Mouse (Mus musculus): ENCODE data around the gene Fbxw4. TPM values are rescaled to one million over a fixed set of nuclear protein-coding genes. Genes with fewer than 3 reads are reported as not detected.
"Not testable (repeated sequence)": the region's sequence is repeated elsewhere in the genome, so short reads cannot be mapped to it uniquely, and the experiment has no call there.

Fbxw4 gene
- polyA plus RNA-seq, 1 experiment from 2014 or later = 4.2 TPM

DNA sequence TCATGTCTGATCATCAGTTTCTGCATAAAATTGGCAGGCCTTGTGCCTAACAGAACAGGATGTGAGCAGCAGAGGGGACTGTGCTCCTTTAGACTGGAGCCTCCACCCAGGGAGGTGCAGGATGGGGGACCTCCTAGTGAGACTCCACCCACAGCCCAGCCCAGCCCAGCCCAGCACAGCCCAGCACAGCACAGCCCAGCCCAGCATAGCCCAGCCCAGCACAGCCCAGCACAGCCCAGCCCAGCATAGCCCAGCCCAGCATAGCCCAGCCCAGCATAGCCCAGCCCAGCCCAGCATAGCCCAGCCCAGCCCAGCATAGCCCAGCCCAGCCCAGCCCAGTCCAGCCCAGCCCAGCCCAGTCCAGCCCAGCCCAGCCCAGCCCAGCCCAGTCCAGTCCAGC is 111.9 kb downstream of the Fbxw4 start:
- H3K27me3 ChIP-seq = peaks cover 39% of the 10 kb centered on the region
- not testable (repeated sequence) for H3K9ac ChIP-seq; H3K4me3 ChIP-seq; H3K27ac ChIP-seq; H3K36me3 ChIP-seq; H3K9me3 ChIP-seq; ATAC-seq (ENCODE audit: insufficient number of reproducible peaks, low FRiP score, low TSS enrichment, low read depth); H3K4me2 ChIP-seq
- H3K4me1 ChIP-seq = peaks cover 11% of the 10 kb centered on the region

DNA sequence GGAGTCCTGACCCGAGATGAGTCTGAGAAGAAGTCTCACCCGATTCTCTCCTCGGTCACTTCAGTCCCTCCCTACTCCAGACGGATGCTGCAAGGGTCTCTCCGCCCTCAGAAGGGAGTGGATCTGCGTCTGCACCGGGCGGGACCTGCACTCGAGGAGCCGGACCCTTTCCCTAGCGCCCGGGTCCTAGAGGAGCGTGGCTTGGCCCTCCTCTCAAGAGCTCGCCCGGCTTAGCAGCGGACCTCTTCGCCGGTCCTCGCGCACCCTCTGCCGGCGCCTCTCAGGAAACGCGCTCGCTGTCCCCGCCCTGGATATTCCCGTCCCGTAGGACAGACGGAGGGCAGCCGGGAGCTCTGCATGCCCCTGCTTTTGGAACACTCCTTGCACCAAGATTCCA is 115.2 kb downstream of the Fbxw4 start:
- H3K36me3 ChIP-seq = no peaks in the 10 kb centered on the region
- under 1% methylated on average over 30 of the region's 30 CpGs for WGBS
- no peak overlapping the region for H3K27ac ChIP-seq
- H3K9me3 ChIP-seq = no peaks in the 10 kb centered on the region
- H3K9ac ChIP-seq = 0 out of 2 replicates have a peak overlapping the region, but pooled peaks have one; percentile 7
- peaks cover 25% of the 10 kb centered on the region for H3K4me1 ChIP-seq
- H3K4me2 ChIP-seq = peak overlapping the region; percentile 88
- peak; percentile 45 for ATAC-seq (ENCODE audit: insufficient number of reproducible peaks, low FRiP score, low TSS enrichment, low read depth)
- peaks cover 71% of the 10 kb centered on the region for H3K27me3 ChIP-seq
- H3K4me3 ChIP-seq = peak overlapping the region; percentile 39

DNA sequence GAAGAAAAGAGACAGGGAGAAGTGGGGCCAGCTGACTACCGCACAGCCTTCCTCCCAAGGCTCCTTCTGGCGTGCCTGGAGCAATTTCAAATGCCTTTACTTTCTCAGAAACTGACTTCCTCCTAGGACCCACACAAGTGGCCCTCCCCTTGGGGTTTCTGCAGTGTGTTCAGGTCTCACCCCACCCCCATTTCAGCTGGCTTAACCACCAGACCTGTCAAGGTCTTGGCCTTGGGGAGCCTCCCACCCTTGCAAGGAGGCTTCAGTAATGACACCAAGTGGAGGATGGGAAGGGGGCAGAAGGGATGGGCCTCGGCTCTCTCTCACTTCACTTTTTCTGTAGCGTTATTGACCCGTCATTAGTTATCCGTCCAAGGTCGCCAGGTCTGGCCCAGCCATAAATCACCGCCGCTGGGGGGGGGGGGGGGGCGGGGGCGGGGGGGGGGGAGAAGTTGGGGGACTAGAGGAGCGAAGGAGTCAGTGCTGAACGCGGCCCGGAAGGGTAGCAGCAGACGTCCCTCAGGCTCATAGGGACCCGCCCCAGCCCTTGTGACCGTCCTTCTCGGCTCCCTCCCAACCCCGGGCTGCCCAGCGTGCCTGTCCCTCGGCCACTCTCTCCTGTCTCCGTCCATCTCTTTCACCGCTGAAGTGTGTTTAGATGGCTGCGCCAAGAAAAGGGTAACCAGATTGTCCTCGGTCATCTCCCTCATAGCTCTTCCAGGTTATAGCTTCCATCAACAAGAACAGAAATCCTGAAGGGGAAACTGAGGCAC is 115.8 kb downstream of the Fbxw4 start:
- Histone ChIP-seq H3K4me2 (peak overlapping the region; percentile 88), H3K27ac (no peak overlapping the region), H3K4me1 (peaks cover 25% of the 10 kb centered on the region), H3K27me3 (peaks cover 70% of the 10 kb centered on the region), H3K9ac (0 out of 2 replicates have a peak overlapping the region, but pooled peaks have one; percentile 7), H3K4me3 (peak overlapping the region; percentile 39), H3K9me3 (no peaks in the 10 kb centered on the region), H3K36me3 (no peaks in the 10 kb centered on the region)
- ATAC-seq (ENCODE audit: insufficient number of reproducible peaks, low FRiP score, low TSS enrichment, low read depth) = peak; percentile 10; the same call in 1 of the 2 replicates
- WGBS = 2% methylated on average over 20 of the region's 26 CpGs

DNA sequence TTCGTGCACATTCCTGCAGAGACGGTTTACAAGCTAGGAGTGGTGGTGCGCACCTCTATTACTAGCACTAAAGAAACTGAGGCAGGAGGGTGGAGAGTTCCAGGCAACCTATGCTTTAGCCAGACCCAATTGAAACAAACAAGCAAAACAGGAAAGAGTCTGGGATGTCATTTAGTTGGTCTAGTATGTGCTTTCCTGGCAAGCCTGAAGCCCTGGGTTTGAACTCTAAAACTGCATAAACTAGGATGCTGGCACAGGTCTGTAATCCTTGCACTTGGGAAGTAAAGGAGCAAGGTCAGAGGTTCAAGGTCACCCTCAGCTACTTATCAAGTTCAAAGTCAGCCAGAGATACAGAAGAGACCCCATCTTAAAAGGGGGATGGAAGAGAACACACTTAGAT is 118.1 kb downstream of the Fbxw4 start:
- H3K9ac ChIP-seq = no peak overlapping the region
- H3K4me2 ChIP-seq = peak overlapping the region; percentile 86
- no peak overlapping the region for H3K27ac ChIP-seq
- H3K9me3 ChIP-seq = no peaks in the 10 kb centered on the region
- 18% methylated on average over 3 of the region's 3 CpGs for WGBS
- no peak for ATAC-seq (ENCODE audit: insufficient number of reproducible peaks, low FRiP score, low TSS enrichment, low read depth)
- peaks cover 25% of the 10 kb centered on the region for H3K4me1 ChIP-seq
- H3K27me3 ChIP-seq = peaks cover 64% of the 10 kb centered on the region
- H3K36me3 ChIP-seq = no peaks in the 10 kb centered on the region
- peak overlapping the region; percentile 41 for H3K4me3 ChIP-seq

DNA sequence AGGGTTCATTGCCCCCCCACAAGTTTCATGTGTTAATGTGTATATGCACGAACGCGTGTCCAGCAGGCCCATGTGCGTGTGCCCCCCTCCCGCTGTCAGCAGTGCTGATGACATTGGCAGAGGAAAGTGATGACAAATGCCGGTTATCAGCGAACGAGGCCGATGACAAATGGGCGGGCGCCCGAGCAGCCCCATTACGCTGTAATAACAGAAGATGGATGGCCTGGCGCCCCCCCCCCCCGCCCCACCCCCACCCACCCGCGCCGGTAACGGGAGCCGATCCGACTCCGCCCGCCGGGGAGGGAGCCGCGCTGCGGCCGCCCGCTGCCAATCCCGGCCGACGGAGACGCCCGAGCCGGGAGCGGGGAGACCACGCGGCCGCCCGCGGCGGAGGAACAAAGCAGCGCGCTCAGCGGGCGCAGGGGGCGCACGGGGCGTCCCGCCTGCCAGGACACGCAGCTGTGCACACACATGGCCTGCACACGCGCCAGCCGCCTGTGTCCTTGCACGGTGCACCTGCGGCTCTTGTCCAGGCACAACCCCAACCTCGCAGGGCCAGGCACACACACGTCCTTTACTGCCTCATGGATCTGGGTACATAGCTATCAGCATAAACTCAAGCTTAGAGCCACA is 118.6 kb downstream of the Fbxw4 start:
- Histone ChIP-seq H3K9ac (0 out of 2 replicates have a peak overlapping the region, but pooled peaks have one; percentile 7), H3K9me3 (no peaks in the 10 kb centered on the region), H3K4me1 (peaks cover 25% of the 10 kb centered on the region), H3K36me3 (no peaks in the 10 kb centered on the region), H3K27me3 (peaks cover 61% of the 10 kb centered on the region), H3K4me2 (peak overlapping the region; percentile 86), H3K27ac (no peak overlapping the region), H3K4me3 (peak overlapping the region; percentile 41)
- WGBS = under 1% methylated on average over 54 of the region's 58 CpGs
- 0 out of 2 replicates have a peak, but pooled peaks have one; percentile 22 for ATAC-seq (ENCODE audit: insufficient number of reproducible peaks, low FRiP score, low TSS enrichment, low read depth)

GRCm38 (mm10) chr19:45540657-45541408 is 119.3 kb downstream of the Fbxw4 start:
- Histone ChIP-seq H3K4me1 (peaks cover 25% of the 10 kb centered on the region), H3K27me3 (peaks cover 55% of the 10 kb centered on the region), H3K36me3 (no peaks in the 10 kb centered on the region), H3K4me2 (peak overlapping the region; percentile 86), H3K4me3 (peak overlapping the region; percentile 41), H3K27ac (no peak overlapping the region), H3K9me3 (no peaks in the 10 kb centered on the region), H3K9ac (0 out of 2 replicates have a peak overlapping the region, but pooled peaks have one; percentile 7)
- 30% methylated on average over 8 of the region's 8 CpGs for WGBS
- no peak for ATAC-seq (ENCODE audit: insufficient number of reproducible peaks, low FRiP score, low TSS enrichment, low read depth)

DNA sequence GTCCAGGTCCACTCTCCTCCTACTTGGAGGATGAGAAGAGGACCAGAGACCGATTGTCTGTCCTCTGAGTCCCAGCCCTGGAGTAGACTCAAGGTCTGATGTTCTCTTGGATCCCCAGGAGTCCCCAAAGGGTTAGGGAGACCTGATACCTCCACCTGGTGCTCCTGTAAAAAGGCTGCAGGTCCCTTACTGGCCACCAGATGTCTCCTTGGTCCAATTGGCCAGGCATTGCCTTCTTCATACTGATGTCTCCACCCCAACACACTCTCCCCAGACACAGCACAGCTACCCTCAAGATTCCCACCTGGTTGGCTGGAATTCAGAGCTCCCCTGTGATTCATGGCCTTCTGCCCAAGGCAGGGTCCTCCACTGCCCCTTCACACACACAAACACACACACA is 122.6 kb downstream of the Fbxw4 start:
- Histone ChIP-seq H3K4me3 (no peak overlapping the region), H3K4me1 (peaks cover 14% of the 10 kb centered on the region), H3K9ac (no peak overlapping the region), H3K36me3 (no peaks in the 10 kb centered on the region), H3K27me3 (peaks cover 33% of the 10 kb centered on the region), H3K4me2 (no peak overlapping the region), H3K27ac (no peak overlapping the region), H3K9me3 (no peaks in the 10 kb centered on the region)
- ATAC-seq (ENCODE audit: insufficient number of reproducible peaks, low FRiP score, low TSS enrichment, low read depth) = no peak
- 55% methylated on average over 1 of the region's 1 CpGs for WGBS

- no peak for ATAC-seq (ENCODE audit: insufficient number of reproducible peaks, low FRiP score, low TSS enrichment, low read depth)
- Histone ChIP-seq H3K4me3 (no peak overlapping the region), H3K27me3 (peaks cover 17% of the 10 kb centered on the region), H3K27ac (no peak overlapping the region), H3K36me3 (0 out of 2 replicates have a peak, but pooled peaks cover under 1% of the 10 kb centered on the region), H3K9me3 (no peaks in the 10 kb centered on the region), H3K9ac (no peak overlapping the region), H3K4me2 (no peak overlapping the region), H3K4me1 (peaks cover 2% of the 10 kb centered on the region)
- 39% methylated on average over 6 of the region's 6 CpGs for WGBS
Measured at GRCm38 (mm10) chr19:45535929-45536328, 124.2 kb downstream of the Fbxw4 start.

- Histone ChIP-seq H3K27me3 (peaks cover 11% of the 10 kb centered on the region), H3K4me3 (no peak overlapping the region), H3K9me3 (no peaks in the 10 kb centered on the region), H3K9ac (no peak overlapping the region), H3K36me3 (peaks cover 7% of the 10 kb centered on the region), H3K4me1 (no peaks in the 10 kb centered on the region; the same call in 1 of the 2 replicates), H3K4me2 (no peak overlapping the region), H3K27ac (no peak overlapping the region)
- no peak for ATAC-seq (ENCODE audit: insufficient number of reproducible peaks, low FRiP score, low TSS enrichment, low read depth)
- WGBS = 37% methylated on average over 8 of the region's 8 CpGs
Measured at GRCm38 (mm10) chr19:45535214-45535735, 124.8 kb downstream of the Fbxw4 start.

GRCm38 (mm10) chr19:45533617-45534016 is 126.5 kb downstream of the Fbxw4 start:
- ATAC-seq (ENCODE audit: insufficient number of reproducible peaks, low FRiP score, low TSS enrichment, low read depth) = no peak
- H3K9ac ChIP-seq = no peak overlapping the region
- no peak overlapping the region for H3K4me3 ChIP-seq
- H3K27me3 ChIP-seq = peaks cover 2% of the 10 kb centered on the region; the same call in 1 of the 2 replicates
- H3K9me3 ChIP-seq = no peaks in the 10 kb centered on the region
- H3K4me1 ChIP-seq = no peaks in the 10 kb centered on the region; the same call in 1 of the 2 replicates
- no peak overlapping the region for H3K27ac ChIP-seq
- H3K36me3 ChIP-seq = peaks cover 23% of the 10 kb centered on the region
- whole genome bisulfite sequencing = 59% methylated on average over 7 of the region's 7 CpGs
- H3K4me2 ChIP-seq = no peak overlapping the region

GRCm38 (mm10) chr19:45531554-45531953 is 128.6 kb downstream of the Fbxw4 start:
- no peak overlapping the region for H3K4me2 ChIP-seq
- no peak overlapping the region for H3K4me3 ChIP-seq
- H3K27ac ChIP-seq = no peak overlapping the region
- H3K4me1 ChIP-seq = no peaks in the 10 kb centered on the region; the same call in 1 of the 2 replicates
- peaks cover 39% of the 10 kb centered on the region for H3K36me3 ChIP-seq
- H3K9ac ChIP-seq = no peak overlapping the region
- peaks cover 2% of the 10 kb centered on the region; the same call in 1 of the 2 replicates for H3K27me3 ChIP-seq
- ATAC-seq (ENCODE audit: insufficient number of reproducible peaks, low FRiP score, low TSS enrichment, low read depth) = no peak
- 46% methylated on average over 6 of the region's 6 CpGs for WGBS
- H3K9me3 ChIP-seq = no peaks in the 10 kb centered on the region

Measured in limb, embryonic 15.5 days (tissue).